Mouse (Mus musculus) adrenal gland, postnatal 36 days (tissue): Measurements from ENCODE around the gene Slc4a4. TPM values are rescaled to one million over a fixed set of nuclear protein-coding genes. Genes with fewer than 3 reads are reported as not detected.

Source experiments
- DNase-seq, 2 experiments: peaks; one replicate each; pipeline ENCODE4 v3.0.0; 2021; ENCODE audit warnings: mixed read lengths in 1 of 2
- long read RNA-seq, 2 experiments: library from polyadenylated mRNA; stranded (forward); transcript quantifications; one replicate each; pipeline ENCODE4 v2.0.0; 2021; ENCODE audit warnings: borderline sequencing depth in 2 of 2
- total RNA-seq, 2 experiments: library from RNA; stranded (reverse); gene quantifications; 2 replicates each; pipeline ENCODE4 v1.2.3; 2021

Slc4a4 gene
- 10 to 100 TPM; 20.1 to 61.2 TPM for total RNA-seq
- long read RNA-seq, experiment 1, partial matches to known transcripts, result 2 of 7 reads
- long read RNA-seq, experiment 1, other reads (novel, unspliced or antisense), result 5 of 7 reads
- long read RNA-seq, experiment 2, partial matches to known transcripts, result 1 of 2 reads
- long read RNA-seq, experiment 2, other reads (novel, unspliced or antisense), result 1 of 2 reads

DNA sequence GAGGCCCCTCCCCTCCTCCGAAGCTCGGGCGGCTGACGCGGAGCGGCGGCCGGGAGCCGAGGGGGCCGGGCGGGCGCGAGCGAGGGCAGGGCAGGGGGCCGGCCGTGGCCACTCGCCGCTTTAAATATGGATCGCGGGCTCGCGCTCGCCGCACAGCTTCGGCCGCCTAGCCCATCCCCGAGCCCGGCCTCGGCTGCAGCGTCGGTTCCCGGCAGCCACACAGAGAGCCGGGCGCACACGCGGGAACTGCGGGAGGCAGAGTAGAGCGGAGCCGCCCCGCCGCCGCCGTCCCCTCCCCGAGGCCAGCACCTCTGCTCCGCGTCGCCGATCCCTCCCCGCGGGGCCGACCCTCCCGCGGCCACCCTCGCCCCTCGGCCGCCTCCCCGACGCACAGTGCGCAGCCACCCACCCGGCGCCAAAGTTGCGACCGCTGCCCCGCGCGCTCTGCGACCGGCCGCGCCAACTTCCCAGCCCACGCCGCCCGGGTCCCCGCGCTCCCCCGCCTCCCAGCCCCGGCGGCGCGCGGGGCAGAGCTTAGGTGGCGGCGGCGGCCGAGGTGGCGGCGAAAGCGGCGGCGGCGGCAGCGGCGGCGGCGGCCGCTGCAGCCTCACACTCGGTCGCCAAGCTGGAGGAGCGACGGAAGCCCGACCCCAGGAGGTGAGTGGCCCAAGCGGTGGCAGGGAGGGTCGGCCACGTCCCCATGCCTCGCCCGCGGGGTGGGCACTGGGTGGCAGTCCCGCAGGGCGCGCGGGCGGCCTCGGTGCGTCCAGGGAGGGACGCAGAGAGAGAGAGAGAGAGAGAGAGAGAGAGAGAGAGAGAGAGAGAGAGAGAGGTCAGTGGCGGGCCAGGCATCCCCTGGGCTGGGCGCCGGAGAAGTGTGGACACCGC is at the start of gene Slc4a4:
TSS of gene Slc4a4 (plus strand) at position 151 of the 888 bp plus-strand sequence.
- peak; percentile 58 to 70 for DNase-seq

DNA sequence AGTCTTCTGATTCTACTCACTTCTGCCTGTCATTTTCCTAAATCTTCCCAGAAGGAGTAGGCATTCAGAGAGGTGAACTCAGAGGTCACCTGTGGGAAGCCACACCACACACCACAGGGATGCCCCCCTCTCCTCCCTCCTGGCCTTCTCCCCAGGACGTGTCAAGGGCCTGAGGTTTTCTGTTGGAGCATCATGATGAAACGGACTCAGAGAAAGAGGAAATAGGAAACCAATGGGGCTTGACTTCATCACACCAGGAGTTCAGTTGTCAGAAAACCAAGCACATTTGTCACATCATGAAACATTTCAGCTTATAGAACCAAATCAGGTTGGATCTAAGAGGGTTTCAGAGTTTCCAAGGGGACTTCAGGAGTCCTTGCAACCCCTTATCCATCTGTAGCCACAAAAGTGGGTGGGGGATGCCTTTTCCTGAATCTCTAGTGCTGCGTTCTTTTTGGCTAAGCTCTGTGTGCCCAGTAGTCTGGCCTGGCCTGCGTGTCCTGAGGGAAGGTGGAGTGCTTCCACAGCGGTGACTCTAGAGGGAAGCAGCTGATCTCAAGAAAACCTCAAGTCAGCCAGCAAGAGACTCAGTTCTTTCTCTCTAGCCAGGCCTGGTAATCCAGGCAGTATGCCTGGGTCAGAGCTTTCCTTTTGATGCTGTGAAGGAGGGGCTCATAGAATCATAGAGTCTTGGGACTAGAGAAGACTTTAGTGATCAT is 46.4 kb upstream of the Slc4a4 start:
- no peak for DNase-seq

DNA sequence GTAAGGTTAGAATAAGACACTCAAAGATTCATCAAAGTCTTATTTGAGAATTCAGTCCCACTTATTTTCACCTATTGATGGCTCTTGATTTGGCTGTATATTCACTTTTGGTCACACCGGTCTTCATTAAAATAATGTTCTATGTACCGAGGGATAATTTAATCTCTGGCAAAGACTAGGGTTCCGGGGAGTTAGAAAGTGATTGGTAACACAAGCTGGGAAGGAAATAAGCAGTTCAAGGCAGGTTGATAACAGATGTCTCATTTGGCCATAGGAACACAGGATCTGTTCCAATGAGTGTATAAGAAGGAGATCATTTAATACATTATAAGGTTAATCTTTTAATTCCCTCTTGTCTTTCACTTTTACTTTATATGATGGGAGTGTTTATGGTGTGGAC is 29.3 kb upstream of the Slc4a4 start:
- no peak for DNase-seq

DNA sequence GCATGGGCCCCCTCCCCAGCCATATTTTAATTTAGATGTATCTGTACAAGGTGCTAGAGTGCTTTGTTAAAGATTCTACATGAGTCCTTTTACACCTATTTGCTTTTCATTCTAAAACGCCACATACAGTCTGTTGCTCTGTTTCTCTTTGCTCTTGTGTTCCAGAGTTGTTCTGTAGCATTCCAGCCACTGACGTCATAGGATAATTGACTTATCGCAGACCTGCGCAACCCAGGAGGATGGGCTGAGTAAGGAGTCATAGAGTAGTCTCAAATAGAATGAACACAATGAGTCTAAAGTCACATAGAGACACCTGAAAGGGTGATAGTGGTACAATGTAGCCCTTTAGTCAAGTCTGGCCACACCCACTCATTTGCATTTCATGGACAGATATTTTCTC is 28.8 kb upstream of the Slc4a4 start:
- no peak for DNase-seq

DNA sequence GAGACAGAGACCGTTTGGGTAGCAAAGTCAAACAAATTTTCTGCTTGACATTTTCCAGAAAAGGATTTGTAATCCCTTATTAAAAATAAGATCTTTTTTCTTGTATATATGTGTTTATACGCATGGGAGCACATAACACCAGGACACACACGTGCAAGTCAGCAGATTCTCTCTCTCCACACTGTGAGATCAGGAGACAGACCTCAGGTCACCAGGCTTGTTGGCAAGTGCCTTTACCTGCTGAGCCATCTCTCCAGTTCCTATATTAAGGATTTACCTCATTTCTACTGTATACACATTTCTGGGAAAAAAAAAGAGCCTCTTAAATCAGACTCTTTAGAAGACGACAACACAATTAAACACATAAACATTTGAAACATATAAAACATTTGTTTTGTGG is 28.4 kb upstream of the Slc4a4 start:
- no peak for DNase-seq

DNA sequence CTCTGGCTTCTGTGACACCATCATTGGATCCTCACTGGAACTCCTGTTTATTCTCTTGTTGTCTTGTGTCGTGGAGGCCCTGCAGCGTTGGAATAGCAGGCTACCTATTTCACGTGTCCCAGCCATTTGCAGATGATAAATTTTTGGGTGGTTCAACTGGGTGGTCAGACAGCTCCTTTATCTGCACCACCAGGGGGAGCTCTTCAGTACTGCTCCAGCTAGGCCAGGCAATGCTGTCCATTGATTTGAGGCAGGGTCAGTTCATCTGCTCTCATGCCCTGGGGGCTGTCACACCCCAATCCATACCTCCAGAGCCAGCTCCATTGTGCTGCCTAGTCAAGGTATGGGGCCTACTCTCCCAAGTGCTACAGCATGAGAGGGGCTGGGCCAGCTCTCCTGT is 24.5 kb upstream of the Slc4a4 start:
- peak; percentile 22 to 55 for DNase-seq

DNA sequence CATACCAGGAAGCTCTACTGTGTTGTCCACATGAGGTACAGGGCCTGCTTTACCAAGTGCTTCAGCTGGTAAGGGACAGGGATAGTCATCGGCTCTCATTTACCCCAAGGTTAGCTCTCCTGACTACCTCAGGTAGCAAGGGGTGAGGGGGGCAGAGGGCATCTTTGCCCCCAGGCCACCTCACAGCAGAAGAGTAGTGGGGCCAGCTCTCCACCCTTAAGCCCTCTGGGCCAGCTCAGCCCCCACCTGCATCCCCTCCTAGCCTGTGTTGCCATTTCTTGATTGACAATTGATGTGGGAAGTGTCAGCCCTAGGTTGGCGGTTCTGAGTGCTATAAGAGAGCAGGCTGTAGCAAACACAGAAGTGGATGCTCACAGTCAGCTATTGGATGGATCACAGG is 23.8 kb upstream of the Slc4a4 start:
- no peak for DNase-seq

DNA sequence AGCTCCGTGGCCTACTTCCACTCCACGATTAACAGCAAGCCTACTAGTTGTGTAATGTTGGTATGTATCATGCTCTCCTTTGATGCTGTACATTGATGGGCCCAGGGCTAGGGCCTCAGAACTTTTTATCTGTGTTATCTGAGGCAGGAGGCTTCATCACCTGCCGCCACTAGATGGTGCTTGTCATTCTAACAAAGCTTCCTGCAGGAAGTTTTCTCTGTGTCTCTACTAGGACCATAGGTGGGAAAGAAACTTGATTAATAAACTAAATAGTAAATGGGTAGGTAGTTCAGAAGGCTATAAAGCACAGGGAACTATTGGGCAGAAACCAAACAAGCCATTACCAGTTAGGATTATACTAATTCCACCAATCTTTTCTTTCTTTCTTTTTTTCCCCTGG is 2.5 kb upstream of the Slc4a4 start:
- DNase-seq, result peak; percentile 33 to 52

DNA sequence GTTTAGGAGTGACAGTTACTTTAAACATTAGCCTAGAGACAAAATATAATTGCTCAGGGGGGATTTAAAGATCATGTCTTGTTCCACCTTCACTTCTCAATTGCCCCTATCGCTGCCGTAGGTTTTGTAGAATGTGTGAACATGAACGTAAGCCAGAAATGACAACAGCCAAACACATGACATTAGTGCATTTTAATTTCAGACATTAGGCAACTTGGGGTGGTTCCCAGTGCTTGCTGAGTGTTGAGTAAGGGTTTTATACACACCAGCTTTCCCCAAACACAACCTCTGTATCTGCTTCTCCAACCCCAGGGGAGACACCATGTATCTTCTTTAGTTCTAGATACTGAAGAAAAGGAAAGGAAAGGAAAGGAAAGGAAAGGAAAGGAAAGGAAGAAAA is 1.1 kb upstream of the Slc4a4 start:
- DNase-seq, result no peak

DNA sequence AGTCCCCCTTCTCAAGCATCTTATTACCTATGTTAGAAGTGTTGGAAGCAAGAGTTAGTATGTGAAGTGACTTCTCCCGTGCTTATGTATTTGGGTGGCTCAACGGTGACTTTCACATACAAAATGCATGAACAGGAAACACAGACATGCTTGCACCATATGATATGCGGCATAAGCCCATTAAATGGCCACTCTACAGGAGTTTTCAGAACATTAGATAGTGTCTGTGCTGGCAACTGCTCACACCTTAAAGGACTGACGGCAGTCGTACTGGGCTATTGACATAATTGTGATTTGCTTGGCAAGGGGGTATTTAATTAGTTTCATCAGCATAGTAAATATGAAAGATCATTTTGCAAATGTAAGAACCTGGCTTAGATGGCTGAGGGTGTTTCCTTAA is 674 bp upstream of the Slc4a4 start:
- DNase-seq, result no peak

DNA sequence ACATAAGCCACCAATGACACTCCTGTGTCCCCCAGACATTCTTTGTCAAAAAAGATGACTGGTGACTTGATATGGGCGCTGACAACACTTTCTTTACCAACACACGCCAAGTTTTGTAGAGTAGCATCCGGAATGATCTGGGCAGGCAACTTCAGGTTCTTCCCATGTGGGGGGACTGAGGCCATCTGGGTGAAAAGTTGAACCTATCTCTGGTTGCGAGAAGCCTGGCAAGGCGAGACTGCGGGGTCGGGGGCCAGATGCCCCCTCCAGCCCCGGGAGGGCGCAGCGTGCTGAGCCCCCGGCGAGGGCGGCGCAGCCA is 310 bp upstream of the Slc4a4 start:
- DNase-seq, result no peak

DNA sequence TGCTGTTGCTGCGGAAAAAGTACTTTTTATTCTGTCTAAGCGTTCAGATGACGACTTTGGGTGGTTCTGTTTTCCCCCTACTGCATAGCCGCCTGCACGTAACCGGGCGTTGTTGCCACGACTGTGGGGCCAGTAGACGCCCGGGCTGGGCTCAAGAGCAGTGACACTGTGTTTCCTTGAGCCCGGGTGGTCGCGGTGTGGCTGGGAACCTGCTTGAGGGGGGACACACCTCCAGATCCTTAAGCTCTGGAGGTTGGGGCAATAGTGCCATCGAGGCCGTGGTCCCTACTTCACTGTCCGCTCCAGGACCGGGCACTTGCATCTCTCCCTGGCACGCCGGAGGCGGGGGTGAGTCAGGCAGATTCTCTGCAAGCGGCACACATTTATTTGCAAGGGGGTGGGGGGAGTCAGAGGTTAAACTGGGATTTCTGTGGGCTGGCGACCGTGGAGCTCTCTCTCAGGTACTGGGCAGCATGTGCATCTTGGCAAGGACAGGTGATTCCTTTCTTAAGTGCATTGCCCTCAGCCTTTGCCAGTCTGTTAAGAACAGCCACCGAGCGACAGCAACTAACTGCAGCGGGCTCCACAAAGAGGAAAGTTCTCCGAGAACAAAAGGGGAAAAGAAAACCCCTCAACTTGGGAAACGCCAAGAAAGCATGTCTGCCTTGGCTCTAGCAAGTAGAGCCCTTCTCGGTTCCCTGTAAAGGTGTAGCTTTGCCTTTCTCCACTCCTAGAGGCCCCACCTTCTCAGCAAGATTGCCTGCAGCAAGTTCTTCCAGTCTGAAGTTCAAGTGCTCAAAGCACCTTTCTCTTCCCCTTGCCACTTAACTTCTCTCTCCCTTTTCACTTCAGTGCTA is 1.2 kb downstream of the Slc4a4 start:
- peak; percentile 34 to 42 for DNase-seq

DNA sequence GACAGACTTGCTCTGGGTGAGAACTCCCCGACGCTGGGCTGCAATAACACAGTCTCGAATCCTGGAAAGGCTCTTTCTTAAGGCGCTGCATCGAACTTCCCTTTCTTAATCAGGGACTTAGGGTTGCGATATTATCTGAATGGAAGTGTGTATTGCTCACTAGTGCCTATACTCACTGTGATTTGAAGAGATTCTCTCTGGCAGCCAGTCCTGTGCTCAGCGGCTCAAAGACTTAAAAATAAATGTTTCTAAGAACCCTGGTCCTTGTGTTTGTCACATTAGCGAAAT is 1.7 kb downstream of the Slc4a4 start:
- no peak for DNase-seq

DNA sequence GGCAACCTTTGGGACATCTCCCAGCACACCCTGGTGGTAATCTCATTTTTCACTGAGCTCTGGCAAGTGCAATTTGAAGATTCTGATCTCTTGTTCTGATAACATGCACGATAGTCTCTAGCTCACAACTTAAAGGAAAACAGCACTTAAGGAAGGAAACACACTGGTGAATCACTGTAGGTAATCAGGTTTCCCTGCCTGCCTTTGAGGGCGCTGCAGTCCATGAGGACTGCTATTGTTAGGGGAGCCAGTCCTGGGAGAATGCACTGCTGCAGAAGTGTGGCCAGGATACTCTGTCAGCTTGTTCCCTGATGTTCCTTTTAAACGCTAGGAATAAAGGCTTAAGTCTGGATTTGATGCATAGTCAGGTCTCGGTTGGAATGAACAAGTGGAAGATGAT is 2.7 kb downstream of the Slc4a4 start:
- no peak for DNase-seq

DNA sequence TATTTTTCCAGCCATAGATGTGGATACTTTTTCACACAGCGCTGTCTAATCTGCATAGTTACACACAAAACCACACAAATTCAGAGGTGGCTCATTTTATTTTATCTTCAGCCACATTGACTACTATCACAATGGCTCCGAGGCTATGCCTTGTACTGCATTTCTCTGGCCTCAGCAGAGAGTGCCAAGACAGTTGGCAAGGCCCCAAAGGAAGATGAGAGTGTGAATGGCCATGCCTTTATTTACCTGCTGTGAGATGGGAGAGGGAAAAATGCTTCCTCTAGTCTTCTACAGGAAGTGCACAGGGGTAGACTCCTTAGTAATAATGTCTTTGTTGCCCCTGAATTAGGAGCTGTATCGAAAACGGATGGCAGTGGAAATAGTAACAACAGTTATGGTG is 3.5 kb downstream of the Slc4a4 start:
- no peak for DNase-seq

DNA sequence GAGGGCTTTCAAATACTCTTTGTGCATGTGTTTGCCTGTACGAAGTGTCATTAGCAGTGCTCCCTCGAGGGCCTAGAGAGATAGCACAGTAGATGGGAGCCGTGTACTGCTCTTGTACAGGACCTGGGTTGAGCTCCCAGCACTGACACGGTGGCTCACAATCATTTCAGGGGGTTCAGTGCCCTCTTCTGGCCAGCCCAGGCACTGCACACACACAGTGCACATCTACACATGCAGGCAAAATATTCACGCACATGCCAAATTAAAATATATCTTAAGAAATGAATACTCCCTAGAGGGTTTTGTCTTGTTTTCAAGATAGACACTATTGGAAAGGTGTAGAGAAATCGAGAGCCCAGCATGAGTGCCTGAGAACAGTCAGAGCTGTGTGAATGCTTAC is 10.0 kb downstream of the Slc4a4 start:
- no peak for DNase-seq

DNA sequence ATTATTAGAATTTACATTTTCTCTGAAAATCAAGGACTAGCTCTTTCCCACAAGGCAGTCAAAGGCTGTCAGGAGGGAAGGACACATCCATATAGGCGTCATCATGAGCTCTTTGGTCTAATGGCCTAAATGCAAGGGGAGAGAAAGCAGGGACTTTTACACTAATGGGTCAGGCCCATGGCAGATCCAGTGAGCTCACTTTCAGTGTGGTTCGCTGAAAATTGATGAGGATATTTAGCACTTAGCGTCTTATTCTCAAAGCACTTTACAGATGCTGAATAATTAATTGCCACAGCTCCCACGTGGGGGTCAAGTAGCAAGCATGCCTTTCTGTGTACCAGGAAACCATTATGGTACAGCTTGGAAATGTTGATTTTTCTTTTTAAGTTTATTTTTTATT is 16.5 kb downstream of the Slc4a4 start:
- no peak for DNase-seq

DNA sequence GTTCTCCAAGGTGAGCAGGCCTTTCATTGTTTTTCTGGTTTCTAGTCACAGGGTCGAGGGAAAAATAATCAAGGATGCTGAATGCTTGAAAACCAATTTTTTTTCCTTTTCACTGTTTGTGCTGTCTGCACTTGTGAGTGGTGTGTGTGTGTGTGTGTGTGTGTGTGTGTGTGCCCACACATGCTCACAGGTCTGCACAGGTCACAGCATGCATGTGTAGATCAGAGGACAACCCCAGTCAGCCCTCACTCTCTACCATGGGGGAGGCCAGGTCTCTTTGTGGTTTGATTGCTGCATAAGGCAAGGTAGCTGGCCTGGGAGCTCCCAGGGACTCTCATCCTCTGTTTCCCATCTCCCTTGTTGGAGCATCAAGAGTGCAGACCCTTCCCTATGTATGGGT is 16.9 kb downstream of the Slc4a4 start:
- DNase-seq, result no peak

DNA sequence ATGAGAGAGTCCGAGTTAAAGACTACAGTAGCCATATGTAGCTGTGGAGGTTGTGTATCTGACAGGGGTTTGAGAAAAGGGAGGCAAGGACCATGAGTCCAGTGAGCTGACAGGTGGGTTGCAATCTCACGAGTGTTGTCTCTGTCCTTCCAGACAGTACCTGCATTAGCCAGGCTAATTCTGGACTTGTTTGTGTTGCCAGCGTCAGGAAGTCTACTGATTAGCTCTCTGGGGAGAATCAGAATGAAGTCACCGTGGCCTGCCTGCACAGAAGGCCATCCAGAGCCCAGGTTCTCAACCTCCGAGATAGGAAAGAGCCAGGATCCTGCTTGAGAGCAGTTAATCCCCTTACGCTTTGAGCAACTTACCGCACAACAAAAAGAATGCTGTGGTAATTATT is 18.2 kb downstream of the Slc4a4 start:
- no peak for DNase-seq

DNA sequence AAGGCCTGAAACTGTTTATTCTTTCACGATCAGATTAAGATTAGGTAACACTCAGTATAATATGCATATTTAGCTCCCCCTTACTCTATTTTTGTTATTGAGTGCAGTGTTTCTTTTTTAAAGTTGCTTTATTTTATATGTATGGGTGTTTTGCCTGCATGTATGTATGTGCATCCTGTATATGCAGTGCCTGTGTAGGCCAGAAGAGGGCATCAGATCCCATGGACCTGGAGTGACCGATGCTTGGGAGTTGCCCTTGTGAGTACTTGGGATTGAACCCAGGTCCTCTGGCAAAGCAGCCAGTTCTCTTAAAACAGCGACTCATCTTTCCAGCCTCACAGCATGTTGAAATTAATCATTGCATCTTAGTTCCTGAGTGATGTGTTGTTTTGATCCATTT is 21.0 kb downstream of the Slc4a4 start:
- no peak for DNase-seq

DNA sequence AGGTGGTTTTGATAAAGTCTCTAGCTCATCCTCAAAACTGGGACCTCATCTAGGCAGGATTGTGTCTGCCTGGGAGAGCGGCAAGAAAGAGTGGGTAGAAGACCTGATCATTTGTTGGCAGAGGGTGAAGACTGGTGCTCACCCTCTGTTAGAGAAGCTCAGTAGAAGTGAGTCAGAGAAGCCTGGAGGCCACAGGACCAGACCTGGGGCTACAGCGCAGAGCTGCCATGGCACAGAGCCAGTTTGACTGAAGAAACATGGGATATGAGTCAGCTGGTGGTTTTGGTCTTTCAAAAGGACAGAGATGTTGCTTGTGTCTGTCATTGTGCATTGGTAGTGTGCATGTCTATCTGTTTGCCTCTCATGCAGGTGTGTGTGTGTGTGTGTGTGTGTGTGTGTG is 26.0 kb downstream of the Slc4a4 start:
- peak; percentile 85 to 90 for DNase-seq

DNA sequence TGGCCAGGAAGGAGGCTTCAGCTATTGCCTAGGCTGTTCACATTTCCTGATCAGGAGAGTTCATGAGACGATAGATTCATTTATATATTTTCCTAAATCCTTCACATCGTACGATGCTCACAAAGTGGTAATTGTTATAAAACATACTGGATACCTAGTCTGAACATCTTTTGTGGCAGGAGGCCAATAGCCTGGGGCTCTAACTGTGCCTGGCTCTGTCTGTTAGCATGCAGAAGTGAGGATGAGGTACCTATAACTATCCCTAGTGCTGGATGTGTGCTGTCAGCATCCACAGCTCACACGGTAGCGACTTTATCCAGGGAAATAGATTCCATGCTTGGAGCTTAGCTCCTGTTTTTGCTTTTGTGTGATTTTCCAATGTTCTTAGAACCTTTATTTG is 28.5 kb downstream of the Slc4a4 start:
- DNase-seq, result no peak

DNA sequence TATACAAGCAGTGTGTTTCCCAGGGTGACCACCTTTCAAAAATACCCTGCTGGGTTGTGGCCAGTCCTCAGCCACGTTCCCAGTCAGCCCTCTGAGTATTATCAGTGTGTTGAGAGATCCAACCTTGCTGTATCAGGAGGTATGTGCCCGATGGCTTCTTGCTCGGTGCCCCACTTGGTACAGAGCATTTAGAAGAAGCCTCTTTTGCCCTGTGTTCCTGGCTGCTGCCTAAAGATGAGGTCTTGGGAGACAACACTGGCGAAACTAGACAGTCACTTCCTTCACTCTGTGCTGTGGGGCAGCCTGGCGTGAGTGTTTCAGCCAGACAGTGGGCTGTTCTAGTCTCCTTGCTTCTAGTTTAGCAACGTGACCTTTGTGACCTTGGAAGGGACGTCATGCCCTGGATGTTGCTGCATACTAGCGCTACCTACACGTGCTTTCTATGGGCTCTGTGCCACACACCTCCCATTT is 29.9 kb downstream of the Slc4a4 start:
- peak in 1 of 2 experiments; percentile 27 for DNase-seq
